Mouse (Mus musculus): Measurements from ENCODE around the gene 3110018I06Rik. TPM values are rescaled to one million over a fixed set of nuclear protein-coding genes. Genes with fewer than 3 reads are reported as not detected.

3110018I06Rik gene
- polyA plus RNA-seq (2021), result not detected

- ATAC-seq, result no peak
- no peak for DNase-seq (ENCODE audit: low read depth, low spot score)
- ChIA-PET CTCF (no interaction called here), POLR2A (no interaction called here)
- TF ChIP-seq CTCF (IDR thresholded peaks at IDR 0.05), result no peak
- no peaks in the 10 kb centered on the region for H3K27me3 ChIP-seq
- in situ Hi-C loops (cut with MboI; ENCODE audit: low pct_unique_long_range_greater_than_20kb), result no loop called here
Observed at GRCm38 (mm10) chr12:107488371-107488770, at the start of gene 3110018I06Rik. Gene 3110018I06Rik (plus strand): TSS chr12:107488632.

GRCm38 (mm10) chr12:107444681-107445080 is 43.8 kb upstream of the 3110018I06Rik start:
- DNase-seq (ENCODE audit: low read depth, low spot score) (no peak), ATAC-seq (no peak)
- no peak for TF ChIP-seq CTCF (IDR thresholded peaks at IDR 0.05)
- H3K27me3 ChIP-seq, result no peaks in the 10 kb centered on the region
- POLR2A ChIA-PET, result no interaction called here
- CTCF ChIA-PET, result interaction anchor here (0.9 kb wide), 1 partner anchor 17 kb away, joined by 3 read pairs; no protein-coding TSS in a partner anchor
- in situ Hi-C loops (cut with MboI; ENCODE audit: low pct_unique_long_range_greater_than_20kb), result no loop called here

GRCm38 (mm10) chr12:107457835-107458234 is 30.6 kb upstream of the 3110018I06Rik start:
- in situ Hi-C loops (cut with MboI; ENCODE audit: low pct_unique_long_range_greater_than_20kb), result no loop called here
- no peak for TF ChIP-seq CTCF (IDR thresholded peaks at IDR 0.05)
- ATAC-seq (no peak), DNase-seq (ENCODE audit: low read depth, low spot score) (no peak)
- CTCF ChIA-PET, result no interaction called here
- no peaks in the 10 kb centered on the region for H3K27me3 ChIP-seq
- POLR2A ChIA-PET, result no interaction called here

- ATAC-seq (no peak), DNase-seq (ENCODE audit: low read depth, low spot score) (peak; percentile 2)
- ChIA-PET POLR2A (no interaction called here), CTCF (no interaction called here)
- no peaks in the 10 kb centered on the region for H3K27me3 ChIP-seq
- in situ Hi-C loops (cut with MboI; ENCODE audit: low pct_unique_long_range_greater_than_20kb), result no loop called here
- TF ChIP-seq CTCF (IDR thresholded peaks at IDR 0.05), result no peak
Observed at GRCm38 (mm10) chr12:107464731-107465130, 23.7 kb upstream of the 3110018I06Rik start.

- TF ChIP-seq CTCF (IDR thresholded peaks at IDR 0.05), result no peak
- ATAC-seq, result no peak
- H3K27me3 ChIP-seq, result no peaks in the 10 kb centered on the region
- DNase-seq (ENCODE audit: low read depth, low spot score), result no peak
- CTCF ChIA-PET, result no interaction called here
- in situ Hi-C loops (cut with MboI; ENCODE audit: low pct_unique_long_range_greater_than_20kb), result no loop called here
- POLR2A ChIA-PET, result no interaction called here
Observed at GRCm38 (mm10) chr12:107476441-107477291, 11.8 kb upstream of the 3110018I06Rik start.

- no peaks in the 10 kb centered on the region for H3K27me3 ChIP-seq
- DNase-seq (ENCODE audit: low read depth, low spot score), result no peak
- ChIA-PET POLR2A (no interaction called here), CTCF (no interaction called here)
- TF ChIP-seq CTCF (IDR thresholded peaks at IDR 0.05), result no peak
- ATAC-seq, result no peak
- in situ Hi-C loops (cut with MboI; ENCODE audit: low pct_unique_long_range_greater_than_20kb), result no loop called here
Observed at GRCm38 (mm10) chr12:107479350-107479749, 9.1 kb upstream of the 3110018I06Rik start.

GRCm38 (mm10) chr12:107483031-107483430 is 5.4 kb upstream of the 3110018I06Rik start:
- in situ Hi-C loops (cut with MboI; ENCODE audit: low pct_unique_long_range_greater_than_20kb), result no loop called here
- CTCF ChIA-PET, result no interaction called here
- DNase-seq (ENCODE audit: low read depth, low spot score) (no peak), ATAC-seq (no peak)
- H3K27me3 ChIP-seq, result no peaks in the 10 kb centered on the region
- POLR2A ChIA-PET, result no interaction called here
- no peak for TF ChIP-seq CTCF (IDR thresholded peaks at IDR 0.05)

- DNase-seq (ENCODE audit: low read depth, low spot score) (no peak), ATAC-seq (no peak)
- in situ Hi-C loops (cut with MboI; ENCODE audit: low pct_unique_long_range_greater_than_20kb), result no loop called here
- H3K27me3 ChIP-seq, result no peaks in the 10 kb centered on the region
- CTCF ChIA-PET, result no interaction called here
- TF ChIP-seq CTCF (IDR thresholded peaks at IDR 0.05), result no peak
- POLR2A ChIA-PET, result no interaction called here
Observed at GRCm38 (mm10) chr12:107491344-107491743, 2.9 kb downstream of the 3110018I06Rik start.

- DNase-seq (ENCODE audit: low read depth, low spot score), result no peak
- ATAC-seq, result no peak
- no peak for TF ChIP-seq CTCF (IDR thresholded peaks at IDR 0.05)
- in situ Hi-C loops (cut with MboI; ENCODE audit: low pct_unique_long_range_greater_than_20kb), result no loop called here
- no peaks in the 10 kb centered on the region for H3K27me3 ChIP-seq
- ChIA-PET POLR2A (no interaction called here), CTCF (no interaction called here)
Observed at GRCm38 (mm10) chr12:107496924-107497323, 8.5 kb downstream of the 3110018I06Rik start.

- DNase-seq (ENCODE audit: low read depth, low spot score) (no peak), ATAC-seq (no peak)
- CTCF ChIA-PET, result no interaction called here
- in situ Hi-C loops (cut with MboI; ENCODE audit: low pct_unique_long_range_greater_than_20kb), result no loop called here
- no peaks in the 10 kb centered on the region for H3K27me3 ChIP-seq
- POLR2A ChIA-PET, result no interaction called here
- TF ChIP-seq CTCF (IDR thresholded peaks at IDR 0.05), result no peak
Observed at GRCm38 (mm10) chr12:107509661-107510237, 21.3 kb downstream of the 3110018I06Rik start.

GRCm38 (mm10) chr12:107511112-107511511 is 22.7 kb downstream of the 3110018I06Rik start:
- in situ Hi-C loops (cut with MboI; ENCODE audit: low pct_unique_long_range_greater_than_20kb), result no loop called here
- no peak for TF ChIP-seq CTCF (IDR thresholded peaks at IDR 0.05)
- CTCF ChIA-PET, result no interaction called here
- no peak for ATAC-seq
- no peaks in the 10 kb centered on the region for H3K27me3 ChIP-seq
- DNase-seq (ENCODE audit: low read depth, low spot score), result no peak
- POLR2A ChIA-PET, result no interaction called here
